Mouse (Mus musculus) CH12.LX (cell line): ENCODE measurements around the gene Fdxacb1. TPM values are rescaled to one million over a fixed set of nuclear protein-coding genes. Genes with fewer than 3 reads are reported as not detected.

ENCODE experiments used
- DNase-seq: peaks from one replicate; pipeline ENCODE4 v3.0.0-alpha.2; 2013; ENCODE audit errors: extremely low read depth
- H3K27ac ChIP-seq: 2 replicates; pipeline ENCODE4 v1.5.1; 2012; ENCODE audit warnings: low read depth, mild to moderate bottlenecking, control low read depth, moderate library complexity; ENCODE audit not compliant: insufficient read depth
- H3K27me3 ChIP-seq: replicated peaks from 2 replicates; pipeline ENCODE3; 2012; ENCODE audit warnings: inconsistent platforms
- H3K36me3 ChIP-seq, 2 experiments: replicated peaks in 1 of 2; 2 replicates each; pipeline versions ENCODE3 to v1.6.1; 2012; ENCODE audit warnings: inconsistent platforms in 1 of 2, low read length in 1 of 2, mild to moderate bottlenecking in 1 of 2, mixed read lengths in 1 of 2, moderate library complexity in 1 of 2; ENCODE audit not compliant: control insufficient read depth in 1 of 2, insufficient read depth in 1 of 2
- H3K4me1 ChIP-seq, 2 experiments: 2 replicates each; pipeline ENCODE4 v1.6.1; 2012; ENCODE audit warnings: inconsistent platforms in 1 of 2, moderate library complexity in 1 of 2; ENCODE audit not compliant: insufficient read depth in 2 of 2, control insufficient read depth in 1 of 2
- H3K4me2 ChIP-seq: 2 replicates; pipeline ENCODE4 v1.6.1; 2012; ENCODE audit warnings: low read depth, mild to moderate bottlenecking, control low read depth; ENCODE audit not compliant: poor library complexity, insufficient read depth, severe bottlenecking
- H3K4me3 ChIP-seq, 3 experiments: fragments of 150-350 bp in 1 of 3; sonication (generic) in 1 of 3; replicated peaks in 1 of 3; 2 replicates each; pipeline versions ENCODE3 to v1.5.1; 2011 to 2012; ENCODE audit warnings: low read depth in 2 of 3, low read length in 2 of 3, mild to moderate bottlenecking in 2 of 3, moderate library complexity in 2 of 3, control low read depth in 1 of 3, improper control_type of control experiment in 1 of 3, inconsistent platforms in 1 of 3, mixed read lengths in 1 of 3; ENCODE audit not compliant: poor library complexity in 1 of 3
- H3K79me2 ChIP-seq: replicated peaks from 2 replicates; pipeline ENCODE4 v1.6.1; 2012; ENCODE audit warnings: mild to moderate bottlenecking, moderate library complexity; ENCODE audit not compliant: control insufficient read depth, poor library complexity, insufficient read depth, severe bottlenecking; ENCODE audit errors: extremely low read depth
- H3K9ac ChIP-seq: 2 replicates; pipeline ENCODE4 v1.6.1; 2012; ENCODE audit warnings: low read depth, mild to moderate bottlenecking, control low read depth, moderate library complexity; ENCODE audit not compliant: insufficient read depth
- H3K9me3 ChIP-seq: replicated peaks from 2 replicates; pipeline ENCODE3; 2012; ENCODE audit warnings: low read length, inconsistent platforms, mixed read lengths
- BHLHE40 ChIP-seq: IDR thresholded peaks from 2 replicates; pipeline ENCODE4 v1.6.1; 2011; ENCODE audit warnings: mild to moderate bottlenecking, low read depth, low read length, improper control_type of control experiment
- CHD1 ChIP-seq: IDR thresholded peaks from 2 replicates; pipeline ENCODE4 v1.6.1; 2012; ENCODE audit warnings: low read depth, low read length, improper control_type of control experiment, inconsistent platforms
- CHD2 ChIP-seq: IDR thresholded peaks from 2 replicates; pipeline ENCODE4 v1.6.1; 2011; ENCODE audit warnings: low read length, improper control_type of control experiment
- CTCF ChIP-seq, 2 experiments: IDR thresholded peaks in 1 of 2; conservative IDR thresholded peaks in 1 of 2; 2 replicates each; pipeline ENCODE4 v1.5.1; 2011 to 2012; ENCODE audit warnings: low read depth in 2 of 2, low read length in 2 of 2, improper control_type of control experiment in 1 of 2, inconsistent platforms in 1 of 2, mild to moderate bottlenecking in 1 of 2, moderate library complexity in 1 of 2
- ELF1 ChIP-seq: IDR thresholded peaks from 2 replicates; pipeline ENCODE4 v1.6.1; 2014; ENCODE audit warnings: low read depth, mild to moderate bottlenecking, inconsistent platforms, low read length, improper control_type of control experiment
- ETS1 ChIP-seq: conservative IDR thresholded peaks from 2 replicates; pipeline ENCODE4 v1.6.1; 2012; ENCODE audit warnings: low read depth, mild to moderate bottlenecking, inconsistent platforms, low read length, improper control_type of control experiment, moderate library complexity
- GABPA ChIP-seq: IDR thresholded peaks from 2 replicates; pipeline ENCODE4 v1.6.1; 2012; ENCODE audit warnings: low read depth, low read length, improper control_type of control experiment, inconsistent platforms; ENCODE audit not compliant: insufficient replicate concordance
- HCFC1 ChIP-seq: IDR thresholded peaks from 2 replicates; pipeline ENCODE4 v1.6.1; 2012; ENCODE audit warnings: low read depth, mild to moderate bottlenecking, inconsistent platforms, low read length, improper control_type of control experiment
- JUN ChIP-seq: IDR thresholded peaks from 2 replicates; pipeline ENCODE4 v1.6.1; 2011; ENCODE audit warnings: low read depth, mild to moderate bottlenecking, low read length, improper control_type of control experiment, moderate library complexity; ENCODE audit not compliant: insufficient read depth
- KAT2A ChIP-seq: IDR thresholded peaks from 2 replicates; pipeline ENCODE4 v1.6.1; 2012; ENCODE audit warnings: low read length, improper control_type of control experiment, inconsistent platforms; ENCODE audit not compliant: insufficient replicate concordance
- MAX ChIP-seq: IDR thresholded peaks from 2 replicates; pipeline ENCODE4 v1.6.1; 2011; ENCODE audit warnings: low read length, improper control_type of control experiment
- MAZ ChIP-seq: IDR thresholded peaks from 2 replicates; pipeline ENCODE4 v1.6.1; 2012; ENCODE audit warnings: low read depth, mild to moderate bottlenecking, inconsistent platforms, low read length, improper control_type of control experiment, moderate library complexity
- MYC ChIP-seq: IDR thresholded peaks from 2 replicates; pipeline ENCODE4 v1.6.1; 2011; ENCODE audit warnings: low read depth, mild to moderate bottlenecking, improper control_type of control experiment, low read length
- POLR2A ChIP-seq: IDR thresholded peaks from 2 replicates; pipeline ENCODE4 v1.6.1; 2011; ENCODE audit warnings: low read depth, mild to moderate bottlenecking, improper control_type of control experiment, low read length
- RAD21 ChIP-seq: IDR thresholded peaks from 2 replicates; pipeline ENCODE4 v1.6.1; 2011; ENCODE audit warnings: low read depth, mild to moderate bottlenecking, low read length, improper control_type of control experiment, moderate library complexity
- RCOR1 ChIP-seq: conservative IDR thresholded peaks from 2 replicates; pipeline ENCODE4 v1.6.1; 2012; ENCODE audit warnings: low read depth, mild to moderate bottlenecking, inconsistent platforms, low read length, improper control_type of control experiment
- TBP ChIP-seq: conservative IDR thresholded peaks from 2 replicates; pipeline ENCODE4 v1.6.1; 2011; ENCODE audit warnings: low read depth, low read length, improper control_type of control experiment
- TCF12 ChIP-seq: IDR thresholded peaks from 2 replicates; pipeline ENCODE4 v1.6.1; 2014; ENCODE audit warnings: low read depth, mild to moderate bottlenecking, inconsistent platforms, low read length, improper control_type of control experiment
- UBTF ChIP-seq: IDR thresholded peaks from 2 replicates; pipeline ENCODE4 v1.6.1; 2012; ENCODE audit warnings: low read depth, mild to moderate bottlenecking, inconsistent platforms, low read length, improper control_type of control experiment, moderate library complexity
- ZC3H11A ChIP-seq: IDR thresholded peaks from 2 replicates; pipeline ENCODE4 v1.6.1; 2012; ENCODE audit warnings: low read depth, mild to moderate bottlenecking, inconsistent platforms, low read length, improper control_type of control experiment
- ZKSCAN1 ChIP-seq: IDR thresholded peaks from 2 replicates; pipeline ENCODE4 v1.6.1; 2012; ENCODE audit warnings: low read depth, inconsistent platforms, low read length, improper control_type of control experiment, borderline replicate concordance
- dilution Hi-C: fragments of 300-500 bp; cut with MboI; formaldehyde crosslinking; loops from 2 replicates; pipeline ENCODE4 v1.14.3; 2020; ENCODE audit warnings: low sequenced_read_pairs; ENCODE audit not compliant: extremely low pct_unique_long_range_greater_than_20kb, extremely low pct_ligation_motif_present
- in situ Hi-C: fragments of 300-500 bp; cut with MboI; formaldehyde crosslinking; loops from 3 replicates; pipeline ENCODE4 v1.14.3; 2019; ENCODE audit warnings: low sequenced_read_pairs, low pct_ligation_motif_present, low pct_unique_long_range_greater_than_20kb, mixed read lengths
- polyA plus RNA-seq: library from polyadenylated mRNA; unstranded; fragments of >175 nt; gene quantifications from 2 replicates; pipeline ENCODE4 v1.2.1, GENCODE M21; 2012; ENCODE audit warnings: low read depth; ENCODE audit not compliant: insufficient read length
- total RNA-seq, 2 experiments: library from RNA; depleted of rRNA; stranded (reverse); fragments of 300-350 nt in 1 of 2; fragments of >200 nt in 1 of 2; gene quantifications; 2 replicates each; pipeline ENCODE4 v1.2.3; 2012 to 2014

Fdxacb1 gene
- total and polyA plus RNA-seq, 3 experiments = 5.6 to 9.5 (median 8.5) TPM

DNA sequence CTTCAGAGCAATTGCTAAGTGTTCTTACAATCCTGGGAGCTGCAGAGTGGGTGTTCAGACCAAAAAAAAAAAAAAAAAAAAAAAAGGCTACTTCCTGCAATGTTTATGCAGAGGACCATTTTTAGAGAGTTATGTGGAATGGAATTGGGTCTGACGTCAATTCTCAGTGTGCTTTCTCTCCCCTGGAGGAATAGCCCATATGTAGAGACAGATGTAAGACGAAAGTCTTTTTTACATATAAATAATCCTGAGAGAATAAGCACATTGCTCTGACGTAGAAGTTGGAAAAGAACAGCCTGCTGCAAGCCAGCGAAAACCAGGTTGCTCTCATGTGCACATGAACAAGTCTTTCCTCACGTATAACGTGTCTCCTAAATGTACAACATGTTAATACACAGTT lies 51.7 kb downstream of the Fdxacb1 start:
- peaks cover 6 to 66% of the 10 kb centered on the region in 2 experiments for H3K36me3 ChIP-seq
- H3K4me2 ChIP-seq = no peak overlapping the region
- no peak for DNase-seq
- H3K4me1 ChIP-seq = peaks cover 6 to 27% of the 10 kb centered on the region in 2 experiments; a peak in 3 of 4 replicates
- dilution Hi-C loops (no loop called here), in situ Hi-C loops (no loop called here)
- no peak overlapping the region for H3K9ac ChIP-seq
- no peaks in the 10 kb centered on the region for H3K9me3 ChIP-seq
- H3K27me3 ChIP-seq = no peaks in the 10 kb centered on the region
- TF ChIP-seq POLR2A = no peak
- TF ChIP-seq MAX = no peak
- no peak for TF ChIP-seq GABPA
- H3K79me2 ChIP-seq = no peaks in the 10 kb centered on the region
- H3K27ac ChIP-seq = no peak overlapping the region
- no peak overlapping the region for H3K4me3 ChIP-seq

DNA sequence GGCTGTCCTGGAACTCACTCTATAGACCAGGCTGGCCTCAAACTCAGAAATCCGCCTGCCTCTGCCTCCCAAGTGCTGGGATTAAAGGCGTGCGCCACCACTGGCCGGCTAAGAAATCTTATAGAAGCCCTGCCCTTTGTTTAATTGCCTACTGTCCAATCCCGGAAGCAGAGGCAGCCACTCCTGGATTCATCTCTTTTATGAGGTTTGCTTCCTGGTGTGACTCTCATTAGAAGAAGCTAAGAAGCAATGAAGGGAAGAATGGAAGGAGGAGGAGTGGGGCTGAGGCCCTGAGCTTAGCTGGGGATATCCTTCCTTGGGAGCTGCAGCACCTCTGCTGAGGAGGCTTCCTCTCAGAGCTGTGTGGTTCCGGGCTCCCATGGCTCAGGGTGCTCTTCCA lies 53.6 kb downstream of the Fdxacb1 start:
- no peak for DNase-seq
- H3K4me3 ChIP-seq = no peak overlapping the region
- H3K9ac ChIP-seq = no peak overlapping the region
- peaks cover 6 to 27% of the 10 kb centered on the region in 2 experiments; a peak in 3 of 4 replicates for H3K4me1 ChIP-seq
- no peaks in the 10 kb centered on the region for H3K9me3 ChIP-seq
- in situ Hi-C loops = no loop called here
- TF ChIP-seq CTCF (conservative IDR thresholded peaks at IDR 0.05 in 1 of 2, IDR thresholded peaks at IDR 0.05 in 1 of 2; ENCODE audit: low read depth in 2 of 2, low read length in 2 of 2) = no peak
- no peak for TF ChIP-seq TCF12
- TF ChIP-seq GABPA = no peak
- no peak for TF ChIP-seq TBP
- no peak for TF ChIP-seq MYC
- TF ChIP-seq HCFC1 = no peak
- no peak for TF ChIP-seq RAD21
- no peak for TF ChIP-seq ZKSCAN1
- TF ChIP-seq ELF1 = no peak
- TF ChIP-seq MAZ = no peak
- TF ChIP-seq RCOR1 = no peak
- no peak for TF ChIP-seq MAX
- no peak for TF ChIP-seq ZC3H11A
- TF ChIP-seq CHD2 = no peak
- TF ChIP-seq JUN = no peak
- TF ChIP-seq UBTF = no peak
- no peak for TF ChIP-seq BHLHE40
- TF ChIP-seq KAT2A = no peak
- no peak for TF ChIP-seq ETS1
- TF ChIP-seq CHD1 = no peak
- TF ChIP-seq, all 38 proteins: peak for 0
- H3K27me3 ChIP-seq = no peaks in the 10 kb centered on the region
- dilution Hi-C loops = no loop called here
- no peaks in the 10 kb centered on the region for H3K79me2 ChIP-seq
- no peak overlapping the region for H3K4me2 ChIP-seq
- H3K27ac ChIP-seq = no peak overlapping the region
- peaks cover 3 to 62% of the 10 kb centered on the region in 2 experiments for H3K36me3 ChIP-seq
